Mouse (Mus musculus): Measurements from ENCODE around the gene 1300017J02Rik.

The 1300017J02Rik gene

GRCm38 (mm10) chr9:103213631-103214030 lies 91.3 kb downstream of the 1300017J02Rik start:
- peak in 1 of 2 experiments; percentile 35 for DNase-seq (ENCODE audit: low spot score in 2 of 2)

DNA sequence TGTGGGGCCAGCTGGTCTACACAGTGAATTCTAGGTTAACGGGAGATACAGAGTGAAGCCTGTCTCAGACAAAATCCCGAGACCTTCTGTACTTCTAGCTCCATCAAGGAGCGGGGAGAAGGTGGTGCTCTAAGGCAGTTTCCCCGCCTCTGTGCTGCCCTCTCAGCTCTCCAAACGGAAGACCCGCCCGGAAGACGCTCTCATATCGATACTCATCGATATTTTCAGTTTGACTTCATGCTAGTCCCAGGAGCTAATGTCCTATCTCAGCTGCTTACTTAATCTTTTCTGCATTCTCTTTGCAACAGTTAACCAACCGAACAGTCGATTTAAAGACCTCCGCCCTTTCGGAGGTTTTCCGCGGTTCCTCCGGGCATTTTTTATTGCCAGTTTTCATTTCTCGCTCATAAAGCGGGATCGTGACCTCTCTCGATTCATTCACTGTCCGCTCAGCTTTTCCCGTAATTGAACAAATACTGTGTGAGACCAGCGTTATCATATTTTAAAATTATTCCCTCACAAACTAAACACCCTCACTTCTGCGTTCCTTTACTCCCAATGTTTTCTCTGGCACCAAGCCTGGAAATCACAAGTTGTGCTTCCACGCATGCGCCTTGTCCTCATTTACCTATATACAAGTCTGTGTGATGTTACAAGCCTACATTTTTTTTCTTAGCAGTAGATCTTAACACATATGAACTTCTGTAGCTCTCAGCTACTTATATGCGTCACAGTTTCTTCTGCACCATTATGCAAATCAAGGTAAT lies 92.0 kb downstream of the 1300017J02Rik start:
- DNase-seq (ENCODE audit: low spot score in 2 of 2), result no peak

DNA sequence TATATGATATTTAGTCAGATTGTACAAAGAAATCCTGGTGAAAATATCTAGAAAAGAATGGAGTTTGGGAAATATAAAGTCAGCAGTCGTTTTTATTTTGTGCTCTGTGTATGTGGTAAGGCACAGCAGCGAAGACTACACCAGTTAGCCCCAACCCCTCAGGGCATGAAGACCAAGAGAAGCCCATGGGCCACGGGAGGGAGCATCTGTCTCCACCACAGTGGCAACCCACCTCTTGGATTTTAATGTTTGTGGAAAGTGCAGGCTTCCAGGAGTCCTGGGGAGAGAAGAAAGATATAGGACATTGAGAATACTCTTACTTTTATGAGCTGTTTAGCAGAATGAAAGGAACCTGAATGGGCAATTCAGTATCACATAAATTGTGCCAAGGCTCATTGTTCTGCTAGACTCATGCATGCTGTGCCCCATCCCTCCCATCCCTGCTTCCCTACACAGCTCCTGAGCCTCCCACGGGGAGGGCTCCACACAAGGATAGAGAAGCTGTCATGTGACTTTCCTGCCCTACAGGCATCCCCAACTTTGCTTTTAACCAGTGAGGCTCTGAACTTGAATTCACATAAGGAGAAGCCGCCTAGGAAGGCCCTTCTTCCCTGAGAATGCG lies 96.0 kb downstream of the 1300017J02Rik start:
- no peak for DNase-seq (ENCODE audit: low spot score in 2 of 2)

- DNase-seq (ENCODE audit: low spot score in 2 of 2), result peak; percentile 63 to 65
These were observed 97.0 kb downstream of the 1300017J02Rik start for GRCm38 (mm10) chr9:103207846-103208245.

- DNase-seq (ENCODE audit: low spot score in 2 of 2), result no peak
These were observed 99.1 kb downstream of the 1300017J02Rik start for GRCm38 (mm10) chr9:103205786-103206185.

- DNase-seq (ENCODE audit: low spot score in 2 of 2), result peak; percentile 87 to 92
These were observed 103.2 kb downstream of the 1300017J02Rik start, which contains the start of gene Srprb for GRCm38 (mm10) chr9:103201561-103202260. Srprb (minus strand) TSS chr9:103202137.

All from heart, adult 9 months (tissue).